Mouse (Mus musculus): ENCODE results near the gene Rad1.

DNA sequence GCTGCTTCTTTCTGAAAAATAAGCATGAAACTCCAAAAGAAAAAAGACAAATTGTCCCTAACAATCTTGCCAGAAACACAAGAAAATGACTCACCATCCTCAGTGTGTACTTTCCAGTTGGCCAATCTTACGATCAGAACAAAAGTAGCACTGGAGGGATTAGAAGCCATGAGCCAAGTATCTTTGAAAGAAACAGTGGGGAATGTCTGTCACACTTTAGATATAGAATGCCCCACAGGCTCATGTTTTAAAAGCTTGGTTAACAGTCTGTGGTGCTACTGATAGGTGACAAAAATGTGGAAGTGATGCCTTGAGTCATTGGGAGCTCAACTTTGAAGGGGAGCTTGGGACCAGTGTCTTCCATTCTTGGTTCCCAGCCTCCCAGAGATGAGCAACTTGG is 43.5 kb upstream of the Rad1 start:
- no peak for TF ChIP-seq CTCF (IDR thresholded peaks at IDR 0.05; ENCODE audit: low read depth)
- no peak for TF ChIP-seq EP300 (optimal IDR thresholded peaks at IDR 0.05)
